Mouse (Mus musculus) MEL (cell line): ENCODE measurements around the gene Pld5. TPM values are rescaled to one million over a fixed set of nuclear protein-coding genes. Genes with fewer than 3 reads are reported as not detected.

Experiments used
- DNase-seq: peaks from one replicate; pipeline ENCODE4 v3.0.0; 2011; ENCODE audit warnings: low read depth, low spot score
- H3K27ac ChIP-seq: 2 replicates; pipeline ENCODE4 v1.5.1; 2012; ENCODE audit warnings: low read depth, mild to moderate bottlenecking, control low read depth, low read length, moderate library complexity; ENCODE audit not compliant: control insufficient read depth
- H3K27me3 ChIP-seq, 2 experiments: fragments of 150-350 bp in 1 of 2; sonication (generic) in 1 of 2; 2 replicates each; pipeline ENCODE4 v1.6.1; 2012; ENCODE audit warnings: low read length in 2 of 2, mild to moderate bottlenecking in 2 of 2, improper control_type of control experiment in 1 of 2, moderate library complexity in 1 of 2; ENCODE audit not compliant: insufficient read depth in 2 of 2, control insufficient read depth in 1 of 2
- H3K36me3 ChIP-seq, 2 experiments: 2 replicates each; pipeline ENCODE4 v1.6.1; 2012 to 2014; ENCODE audit warnings: low read length in 2 of 2, improper control_type of control experiment in 1 of 2, inconsistent platforms in 1 of 2, mild to moderate bottlenecking in 1 of 2; ENCODE audit not compliant: insufficient read depth in 2 of 2, control insufficient read depth in 1 of 2
- H3K4me1 ChIP-seq, 2 experiments: fragments of 150-350 bp in 1 of 2; sonication (generic) in 1 of 2; 2 replicates each; pipeline ENCODE4 v1.6.1; 2012; ENCODE audit warnings: low read length in 2 of 2, improper control_type of control experiment in 1 of 2, mild to moderate bottlenecking in 1 of 2; ENCODE audit not compliant: insufficient read depth in 2 of 2, control insufficient read depth in 1 of 2
- H3K4me3 ChIP-seq, 2 experiments: fragments of 150-350 bp in 1 of 2; sonication (generic) in 1 of 2; 2 replicates each; pipeline ENCODE4 v1.5.1; 2012; ENCODE audit warnings: low read depth in 2 of 2, low read length in 2 of 2, mild to moderate bottlenecking in 2 of 2, moderate library complexity in 2 of 2, control low read depth in 1 of 2, improper control_type of control experiment in 1 of 2; ENCODE audit not compliant: control insufficient read depth in 1 of 2, insufficient read depth in 1 of 2
- H3K79me2 ChIP-seq: 2 replicates; pipeline ENCODE4 v1.6.1; 2012; ENCODE audit warnings: mild to moderate bottlenecking, low read length, moderate library complexity; ENCODE audit not compliant: control insufficient read depth, poor library complexity, insufficient read depth
- H3K9ac ChIP-seq: 2 replicates; pipeline ENCODE4 v1.6.1; 2012; ENCODE audit warnings: low read depth, mild to moderate bottlenecking, control low read depth, low read length, moderate library complexity; ENCODE audit not compliant: control insufficient read depth, poor library complexity, severe bottlenecking
- H3K9me3 ChIP-seq: fragments of 150-350 bp; sonication (generic); replicated peaks from 2 replicates; pipeline ENCODE4 v1.6.1; 2012; ENCODE audit warnings: mild to moderate bottlenecking, low read length, improper control_type of control experiment, moderate library complexity; ENCODE audit not compliant: insufficient read depth
- BHLHE40 ChIP-seq: IDR thresholded peaks from 2 replicates; pipeline ENCODE4 v1.6.1; 2012; ENCODE audit warnings: low read depth, mild to moderate bottlenecking, inconsistent platforms, low read length, improper control_type of control experiment, borderline replicate concordance
- CHD2 ChIP-seq: IDR thresholded peaks from 2 replicates; pipeline ENCODE4 v1.6.1; 2011; ENCODE audit warnings: low read length, improper control_type of control experiment
- E2F4 ChIP-seq: IDR thresholded peaks from 2 replicates; pipeline ENCODE4 v1.6.1; 2011; ENCODE audit warnings: low read depth, low read length, improper control_type of control experiment, borderline replicate concordance
- ELF1 ChIP-seq: IDR thresholded peaks from 2 replicates; pipeline ENCODE4 v1.6.1; 2014; ENCODE audit warnings: low read depth, mild to moderate bottlenecking, inconsistent platforms, low read length, improper control_type of control experiment, moderate library complexity
- ETS1 ChIP-seq: IDR thresholded peaks from 2 replicates; pipeline ENCODE4 v1.6.1; 2012; ENCODE audit warnings: low read depth, mild to moderate bottlenecking, inconsistent platforms, low read length, improper control_type of control experiment, moderate library complexity
- GABPA ChIP-seq: IDR thresholded peaks from 2 replicates; pipeline ENCODE4 v1.6.1; 2012; ENCODE audit warnings: low read depth, mild to moderate bottlenecking, inconsistent platforms, low read length, improper control_type of control experiment, moderate library complexity
- GATA1 ChIP-seq: IDR thresholded peaks from 2 replicates; pipeline ENCODE4 v1.6.1; 2011; ENCODE audit warnings: low read depth, low read length, improper control_type of control experiment
- HCFC1 ChIP-seq: IDR thresholded peaks from 2 replicates; pipeline ENCODE4 v1.6.1; 2012; ENCODE audit warnings: low read depth, mild to moderate bottlenecking, inconsistent platforms, low read length, improper control_type of control experiment, moderate library complexity
- KAT2A ChIP-seq: conservative IDR thresholded peaks from 2 replicates; pipeline ENCODE4 v1.6.1; 2012; ENCODE audit warnings: low read depth, low read length, improper control_type of control experiment, inconsistent platforms
- MAX ChIP-seq: IDR thresholded peaks from 2 replicates; pipeline ENCODE4 v1.6.1; 2011; ENCODE audit warnings: low read length, improper control_type of control experiment
- MEF2A ChIP-seq: IDR thresholded peaks from 2 replicates; pipeline ENCODE4 v1.6.1; 2014; ENCODE audit warnings: low read depth, mild to moderate bottlenecking, inconsistent platforms, low read length, improper control_type of control experiment; ENCODE audit not compliant: poor library complexity, insufficient replicate concordance, severe bottlenecking; ENCODE audit errors: extremely low read depth
- MXI1 ChIP-seq: IDR thresholded peaks from 2 replicates; pipeline ENCODE4 v1.6.1; 2011; ENCODE audit warnings: mild to moderate bottlenecking, low read depth, low read length, improper control_type of control experiment
- NELFE ChIP-seq: IDR thresholded peaks from 2 replicates; pipeline ENCODE4 v1.6.1; 2011; ENCODE audit warnings: low read depth, low read length, improper control_type of control experiment
- NRF1 ChIP-seq: IDR thresholded peaks from 2 replicates; pipeline ENCODE4 v1.6.1; 2014; ENCODE audit warnings: low read depth, mild to moderate bottlenecking, inconsistent platforms, low read length, improper control_type of control experiment, moderate library complexity; ENCODE audit not compliant: poor library complexity, insufficient read depth, severe bottlenecking
- POLR2A ChIP-seq, 2 experiments: IDR thresholded peaks; 2 replicates each; pipeline ENCODE4 v1.6.1; 2011 to 2012; ENCODE audit warnings: low read length in 2 of 2, mild to moderate bottlenecking in 2 of 2, control low read depth in 1 of 2, improper control_type of control experiment in 1 of 2, low read depth in 1 of 2, moderate library complexity in 1 of 2; ENCODE audit not compliant: control insufficient read depth in 1 of 2, insufficient read depth in 1 of 2, poor library complexity in 1 of 2
- POLR2AphosphoS2 ChIP-seq: IDR thresholded peaks from 2 replicates; pipeline ENCODE4 v1.6.1; 2011; ENCODE audit warnings: low read length, improper control_type of control experiment
- POLR2AphosphoS5 ChIP-seq: IDR thresholded peaks from 2 replicates; pipeline ENCODE4 v1.6.1; 2012; ENCODE audit warnings: low read depth, borderline replicate concordance, mild to moderate bottlenecking, inconsistent platforms, low read length, moderate library complexity, mixed read lengths
- RAD21 ChIP-seq: IDR thresholded peaks from 2 replicates; pipeline ENCODE4 v1.6.1; 2011; ENCODE audit warnings: mild to moderate bottlenecking, low read depth, low read length, improper control_type of control experiment
- RCOR1 ChIP-seq: IDR thresholded peaks from 2 replicates; pipeline ENCODE4 v1.6.1; 2012; ENCODE audit warnings: low read depth, mild to moderate bottlenecking, inconsistent platforms, low read length, improper control_type of control experiment
- SIN3A ChIP-seq: IDR thresholded peaks from 2 replicates; pipeline ENCODE4 v1.6.1; 2012; ENCODE audit warnings: low read length, improper control_type of control experiment, inconsistent platforms
- SMC3 ChIP-seq: IDR thresholded peaks from 2 replicates; pipeline ENCODE4 v1.6.1; 2011; ENCODE audit warnings: low read depth, low read length, improper control_type of control experiment
- TAL1 ChIP-seq: IDR thresholded peaks from 2 replicates; pipeline ENCODE4 v1.6.1; 2012; ENCODE audit warnings: mild to moderate bottlenecking, inconsistent platforms, low read length, moderate library complexity, mixed read lengths
- UBTF ChIP-seq: IDR thresholded peaks from 2 replicates; pipeline ENCODE4 v1.6.1; 2012; ENCODE audit warnings: low read depth, mild to moderate bottlenecking, inconsistent platforms, low read length, improper control_type of control experiment, moderate library complexity, borderline replicate concordance; ENCODE audit not compliant: insufficient read depth
- USF1 ChIP-seq: IDR thresholded peaks from 2 replicates; pipeline ENCODE4 v1.6.1; 2014; ENCODE audit warnings: low read depth, mild to moderate bottlenecking, inconsistent platforms, low read length, improper control_type of control experiment, moderate library complexity
- USF2 ChIP-seq, 2 experiments: IDR thresholded peaks; 2 replicates each; pipeline ENCODE4 v1.6.1; 2011 to 2012; ENCODE audit warnings: improper control_type of control experiment in 2 of 2, low read length in 2 of 2, borderline replicate concordance in 1 of 2, inconsistent platforms in 1 of 2, low read depth in 1 of 2, mild to moderate bottlenecking in 1 of 2; ENCODE audit not compliant: insufficient read depth in 1 of 2
- ZKSCAN1 ChIP-seq: IDR thresholded peaks from 2 replicates; pipeline ENCODE4 v1.6.1; 2012; ENCODE audit warnings: low read depth, mild to moderate bottlenecking, inconsistent platforms, low read length, improper control_type of control experiment, moderate library complexity
- ZMIZ1 ChIP-seq: IDR thresholded peaks from 2 replicates; pipeline ENCODE4 v1.6.1; 2012; ENCODE audit warnings: low read depth, mild to moderate bottlenecking, inconsistent platforms, low read length, improper control_type of control experiment, moderate library complexity
- polyA plus RNA-seq, 2 experiments: library from polyadenylated mRNA; stranded (reverse) in 1 of 2; unstranded in 1 of 2; fragments of >175 nt in 1 of 2; fragments of >200 nt in 1 of 2; gene quantifications; 2 replicates each; pipeline versions ENCODE4 v1.2.1 to v1.2.4; 2012; ENCODE audit warnings: low replicate concordance in 2 of 2, low read depth in 1 of 2; ENCODE audit not compliant: insufficient read length in 2 of 2, insufficient read depth in 1 of 2, missing spikeins in 1 of 2
- total RNA-seq: library from RNA; depleted of rRNA; stranded (reverse); fragments of 300-350 nt; gene quantifications from 2 replicates; pipeline ENCODE4 v1.2.3, GENCODE M21; 2012

Pld5 gene
- total and polyA plus RNA-seq, 3 experiments, result 0.01 TPM; not detected in 2

DNA sequence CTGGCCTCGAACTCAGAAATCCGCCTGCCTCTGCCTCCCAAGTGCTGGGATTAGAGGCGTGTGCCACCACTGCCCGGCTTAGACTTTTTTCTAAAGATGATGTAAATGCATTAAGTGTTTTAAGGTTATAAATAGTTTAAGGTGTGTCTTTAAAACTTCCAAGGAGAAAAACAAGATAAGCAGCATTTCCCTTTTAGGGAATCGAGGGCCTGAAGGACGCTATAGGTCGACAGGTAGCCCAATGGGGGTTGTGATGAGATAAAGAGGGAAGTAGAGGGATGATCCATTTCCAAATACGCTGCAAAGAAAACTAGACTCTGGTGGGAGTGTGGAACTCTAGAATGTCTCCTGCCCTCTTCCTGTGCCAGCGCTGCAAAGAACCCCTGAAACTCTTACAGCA is 355.1 kb downstream of the Pld5 start, which contains the start of gene Gm38100:
Gm38100 (plus strand) TSS at position 301 of the 400 bp plus-strand sequence.
- TF ChIP-seq SIN3A, result no peak
- no peak for TF ChIP-seq POLR2AphosphoS5
- no peak for TF ChIP-seq ELF1
- no peak for TF ChIP-seq RCOR1
- TF ChIP-seq ETS1, result no peak
- TF ChIP-seq SMC3, result no peak
- no peak for TF ChIP-seq MAX
- TF ChIP-seq GABPA, result no peak
- no peak for TF ChIP-seq GATA1
- no peak for TF ChIP-seq POLR2AphosphoS2
- no peak for TF ChIP-seq CHD2
- TF ChIP-seq NELFE, result no peak
- no peak for TF ChIP-seq USF2 (IDR thresholded peaks at IDR 0.05; ENCODE audit: borderline replicate concordance in 1 of 2, insufficient read depth in 1 of 2, low read depth in 1 of 2, low read length in 2 of 2)
- no peak for TF ChIP-seq POLR2A (IDR thresholded peaks at IDR 0.05; ENCODE audit: control insufficient read depth in 1 of 2, insufficient read depth in 1 of 2, low read depth in 1 of 2, low read length in 2 of 2, poor library complexity in 1 of 2)
- no peak for TF ChIP-seq TAL1
- TF ChIP-seq USF1, result no peak
- TF ChIP-seq ZKSCAN1, result no peak
- TF ChIP-seq RAD21, result no peak
- TF ChIP-seq, all 39 proteins: peak for 0
- DNase-seq, result no peak
- no peak within 1 kb of the TSS for H3K27ac ChIP-seq
- H3K79me2 ChIP-seq, result no peaks in the 10 kb centered on the region
- no peak within 1 kb of the TSS for H3K9ac ChIP-seq
- no peak within 1 kb of the TSS for H3K4me3 ChIP-seq
- H3K4me1 ChIP-seq, result no peaks in the 10 kb centered on the region
- no peaks in the 10 kb centered on the region for H3K27me3 ChIP-seq
- H3K9me3 ChIP-seq, result no peaks in the 10 kb centered on the region
- no peaks in the 10 kb centered on the region for H3K36me3 ChIP-seq

DNA sequence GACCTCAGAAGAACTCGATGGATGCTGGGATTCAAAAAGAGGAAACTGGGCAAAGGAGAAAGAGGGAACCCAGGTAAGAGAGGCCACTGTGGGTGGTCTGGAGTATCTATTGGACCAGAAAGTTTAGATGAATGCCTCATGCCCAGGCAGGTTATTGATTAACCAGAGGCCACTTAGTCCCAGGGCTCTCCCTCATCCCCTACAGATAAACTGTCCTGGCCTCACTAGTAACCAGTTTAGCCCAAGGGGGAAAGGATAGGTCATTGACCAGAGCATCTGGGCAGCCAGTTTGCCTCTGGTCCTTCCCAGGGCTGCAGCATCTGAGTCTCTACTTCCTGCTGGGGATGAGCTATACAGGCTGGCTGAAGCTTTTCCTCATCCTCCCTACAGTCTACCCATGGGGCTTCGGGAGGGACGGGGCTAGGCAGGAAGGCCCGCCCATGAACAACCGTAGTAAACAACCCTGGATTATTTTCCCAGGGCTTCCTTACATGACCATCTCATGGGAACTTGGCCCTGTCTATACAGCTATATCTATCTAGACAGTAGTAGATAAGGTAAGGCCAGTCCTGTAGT is 361.3 kb downstream of the Pld5 start:
- peaks cover 4 to 9% of the 10 kb centered on the region in 2 experiments for H3K4me1 ChIP-seq
- H3K4me3 ChIP-seq, result no peak overlapping the region
- peaks cover 0 to 17% of the 10 kb centered on the region in 2 experiments; a peak in 2 of 4 replicates for H3K36me3 ChIP-seq
- no peaks in the 10 kb centered on the region for H3K9me3 ChIP-seq
- TF ChIP-seq ELF1, result no peak
- no peak for TF ChIP-seq MXI1
- no peak for TF ChIP-seq USF1
- TF ChIP-seq RAD21, result no peak
- TF ChIP-seq POLR2A (IDR thresholded peaks at IDR 0.05; ENCODE audit: control insufficient read depth in 1 of 2, insufficient read depth in 1 of 2, low read depth in 1 of 2, low read length in 2 of 2, poor library complexity in 1 of 2), result no peak
- TF ChIP-seq E2F4, result no peak
- no peak for TF ChIP-seq GABPA
- TF ChIP-seq NELFE, result no peak
- no peak for TF ChIP-seq RCOR1
- TF ChIP-seq NRF1, result no peak
- no peak for TF ChIP-seq ZMIZ1
- no peak for TF ChIP-seq ZKSCAN1
- no peak for TF ChIP-seq UBTF
- TF ChIP-seq MEF2A, result no peak
- no peak for TF ChIP-seq GATA1
- TF ChIP-seq ETS1, result no peak
- no peak for TF ChIP-seq TAL1
- TF ChIP-seq HCFC1, result no peak
- TF ChIP-seq BHLHE40, result no peak
- TF ChIP-seq KAT2A, result no peak
- H3K79me2 ChIP-seq, result no peaks in the 10 kb centered on the region
- no peaks in the 10 kb centered on the region for H3K27me3 ChIP-seq
- no peak for DNase-seq
- no peak overlapping the region for H3K9ac ChIP-seq
- H3K27ac ChIP-seq, result no peak overlapping the region
